In genomic region chr4:115133621-115134295, GRCm38 (mm10) we compare ENCODE assay signal across 9 mouse cellular contexts. TPM values are rescaled to one million over a fixed set of nuclear protein-coding genes. Genes with fewer than 3 reads are reported as not detected.
DNase-seq lines count a peak whose midpoint lies in the region; ATAC-seq and TF ChIP-seq lines count a peak whose summit lies in the region.
"Had no signal": no experiment of that assay in that cellular context is flagged by ENCODE, and none has a peak within 500 bp of the region (broad histone marks: within the 10 kb centered on the region; RNA-seq: fewer than 3 reads in every experiment).

Gene Cyp4x1 (minus strand): TSS chr4:115134281.

- WGBS in liver, embryonic 12.5 days (ENCODE audit: insufficient replicate concordance), result 4% methylated on average over 29 of the region's 29 CpGs
- WGBS in liver, postnatal 0 days (ENCODE audit: insufficient replicate concordance), result 2% methylated on average over 29 of the region's 29 CpGs
- under 1% methylated on average over 29 of the region's 29 CpGs for WGBS in embryonic facial prominence, embryonic 11.5 days
- under 1% methylated on average over 29 of the region's 29 CpGs for WGBS in hindbrain, postnatal 0 days
- 2% methylated on average over 29 of the region's 29 CpGs for whole genome bisulfite sequencing in limb, embryonic 14.5 days

- no peak for DNase-seq in liver, postnatal 0 days
- peak; percentile 21 for DNase-seq in embryonic facial prominence, embryonic 11.5 days (ENCODE audit: low spot score)
- peak; percentile 84 for DNase-seq in hindbrain, postnatal 0 days (ENCODE audit: low spot score)
- no peak for DNase-seq in limb, embryonic 14.5 days (ENCODE audit: low spot score)
- DNase-seq in right cerebral cortex, postnatal 4 days, result peak; percentile 89
- no peak for DNase-seq in urinary bladder, postnatal 10 days (ENCODE audit: low spot score)
- no peak for DNase-seq in gastrocnemius, adult 8-10 months (ENCODE audit: low spot score in 2 of 2)

- peaks cover 25% of the 10 kb centered on the region for H3K27me3 ChIP-seq in liver, embryonic 12.5 days (replicated peaks)
- peaks cover 17% of the 10 kb centered on the region for H3K27me3 ChIP-seq in liver, postnatal 0 days (ENCODE audit: insufficient read depth, low read length)
- H3K27me3 ChIP-seq in embryonic facial prominence, embryonic 11.5 days (ENCODE audit: control insufficient read depth, insufficient read depth, low read length), result peaks cover 11% of the 10 kb centered on the region
- no peaks in the 10 kb centered on the region for H3K27me3 ChIP-seq in hindbrain, postnatal 0 days (ENCODE audit: insufficient read depth, low read length)
- H3K27me3 ChIP-seq in limb, embryonic 14.5 days (ENCODE audit: control insufficient read depth, insufficient read depth, low read length), result peaks cover 18% of the 10 kb centered on the region; the same call in 1 of the 2 replicates

- H3K4me2 ChIP-seq in liver, embryonic 12.5 days, result peak within 1 kb of the TSS; percentile 34
- H3K4me2 ChIP-seq in liver, postnatal 0 days (ENCODE audit: low read depth, low read length), result no peak within 1 kb of the TSS
- peak within 1 kb of the TSS; percentile 43 for H3K4me2 ChIP-seq in embryonic facial prominence, embryonic 11.5 days (ENCODE audit: low read depth, low read length)
- H3K4me2 ChIP-seq in hindbrain, postnatal 0 days (ENCODE audit: low read depth, low read length), result peak within 1 kb of the TSS; percentile 74
- peak within 1 kb of the TSS; percentile 27; the same call in 1 of the 2 replicates for H3K4me2 ChIP-seq in limb, embryonic 14.5 days (replicated peaks; ENCODE audit: low read depth, low read length, severe bottlenecking)

- no peak within 1 kb of the TSS; the same call in 1 of the 2 replicates for H3K4me3 ChIP-seq in liver, embryonic 12.5 days
- no peak within 1 kb of the TSS for H3K4me3 ChIP-seq in liver, postnatal 0 days (ENCODE audit: low read depth, low read length)
- peak within 1 kb of the TSS; percentile 21 for H3K4me3 ChIP-seq in embryonic facial prominence, embryonic 11.5 days (ENCODE audit: low read depth, low read length)
- H3K4me3 ChIP-seq in hindbrain, postnatal 0 days (ENCODE audit: low read length), result peak within 1 kb of the TSS; percentile 56
- H3K4me3 ChIP-seq in limb, embryonic 14.5 days (replicated peaks; ENCODE audit: low read length), result no peak within 1 kb of the TSS; the same call in 1 of the 2 replicates
- H3K4me3 ChIP-seq: myocyte had no signal

- ATAC-seq in liver, embryonic 12.5 days, result 0 out of 2 replicates have a peak, but pooled peaks have one; percentile 37
- ATAC-seq in liver, postnatal 0 days, result no peak
- ATAC-seq in embryonic facial prominence, embryonic 11.5 days (replicated peaks; ENCODE audit: insufficient number of reproducible peaks, low FRiP score, low TSS enrichment, low read depth), result peak; percentile 76
- peak; percentile 92 for ATAC-seq in hindbrain, postnatal 0 days
- ATAC-seq in limb, embryonic 14.5 days (ENCODE audit: low FRiP score, low read depth), result no peak

- H3K36me3 ChIP-seq in liver, embryonic 12.5 days, result no peaks in the 10 kb centered on the region
- H3K36me3 ChIP-seq in liver, postnatal 0 days (replicated peaks; ENCODE audit: insufficient read depth, low read length), result no peaks in the 10 kb centered on the region
- H3K36me3 ChIP-seq in embryonic facial prominence, embryonic 11.5 days (replicated peaks; ENCODE audit: control insufficient read depth, insufficient read depth, low read depth, low read length), result no peaks in the 10 kb centered on the region
- no peaks in the 10 kb centered on the region for H3K36me3 ChIP-seq in hindbrain, postnatal 0 days (ENCODE audit: insufficient read depth, low read length)
- no peaks in the 10 kb centered on the region for H3K36me3 ChIP-seq in limb, embryonic 14.5 days (ENCODE audit: control insufficient read depth, insufficient read depth, low read length)

- TF ChIP-seq POLR2A in limb, embryonic 14.5 days (IDR thresholded peaks at IDR 0.05; ENCODE audit: borderline replicate concordance, extremely low read depth, insufficient read depth, insufficient read length), result no peak

- peaks cover 12% of the 10 kb centered on the region; the same call in 1 of the 2 replicates for H3K4me1 ChIP-seq in liver, embryonic 12.5 days
- H3K4me1 ChIP-seq in liver, postnatal 0 days (ENCODE audit: insufficient read depth), result no peaks in the 10 kb centered on the region
- H3K4me1 ChIP-seq in embryonic facial prominence, embryonic 11.5 days (ENCODE audit: control insufficient read depth, insufficient read depth, low read length), result peaks cover 4% of the 10 kb centered on the region; the same call in 1 of the 2 replicates
- H3K4me1 ChIP-seq in hindbrain, postnatal 0 days (ENCODE audit: insufficient read depth, low read length), result no peaks in the 10 kb centered on the region
- no peaks in the 10 kb centered on the region for H3K4me1 ChIP-seq in limb, embryonic 14.5 days (ENCODE audit: control insufficient read depth, insufficient read depth, low read length)

- H3K27ac ChIP-seq in liver, embryonic 12.5 days, result 0 out of 2 replicates have a peak within 1 kb of the TSS, but pooled peaks have one; percentile 20
- no peak within 1 kb of the TSS for H3K27ac ChIP-seq in liver, postnatal 0 days (ENCODE audit: low read depth)
- no peak within 1 kb of the TSS for H3K27ac ChIP-seq in embryonic facial prominence, embryonic 11.5 days (replicated peaks; ENCODE audit: low read depth, low read length)
- peak within 1 kb of the TSS; percentile 86 for H3K27ac ChIP-seq in hindbrain, postnatal 0 days
- H3K27ac ChIP-seq in limb, embryonic 14.5 days (replicated peaks; ENCODE audit: low read depth, low read length), result no peak within 1 kb of the TSS

- no peak for TF ChIP-seq CTCF in liver, postnatal 0 days (IDR thresholded peaks at IDR 0.05; ENCODE audit: low read depth)
- no peak for TF ChIP-seq CTCF in hindbrain, postnatal 0 days (IDR thresholded peaks at IDR 0.05; ENCODE audit: low read depth)

- no peaks in the 10 kb centered on the region for H3K9me3 ChIP-seq in liver, embryonic 12.5 days (replicated peaks)
- H3K9me3 ChIP-seq in liver, postnatal 0 days (ENCODE audit: low read length), result no peaks in the 10 kb centered on the region
- no peaks in the 10 kb centered on the region for H3K9me3 ChIP-seq in embryonic facial prominence, embryonic 11.5 days (replicated peaks; ENCODE audit: control insufficient read depth, low read length)
- no peaks in the 10 kb centered on the region for H3K9me3 ChIP-seq in hindbrain, postnatal 0 days (ENCODE audit: low read length)
- no peaks in the 10 kb centered on the region for H3K9me3 ChIP-seq in limb, embryonic 14.5 days (ENCODE audit: control insufficient read depth, low read length)

- H3K9ac ChIP-seq in liver, embryonic 12.5 days, result no peak within 1 kb of the TSS
- no peak within 1 kb of the TSS for H3K9ac ChIP-seq in liver, postnatal 0 days (replicated peaks)
- no peak within 1 kb of the TSS; the same call in 1 of the 2 replicates for H3K9ac ChIP-seq in embryonic facial prominence, embryonic 11.5 days (replicated peaks; ENCODE audit: low read length)
- H3K9ac ChIP-seq in hindbrain, postnatal 0 days (replicated peaks; ENCODE audit: low read length), result peak within 1 kb of the TSS; percentile 70
- no peak within 1 kb of the TSS for H3K9ac ChIP-seq in limb, embryonic 14.5 days (ENCODE audit: low read depth, low read length, severe bottlenecking)

- no peak for TF ChIP-seq EP300 in liver, postnatal 0 days (IDR thresholded peaks at IDR 0.05; ENCODE audit: low read depth)

RNA-seq across cellular contexts. Expression of gene Cyp4x1, which starts in this region (rescaled TPM):
- 0.08 and 0.14 TPM in 2 replicates for polyA plus RNA-seq in liver, embryonic 12.5 days (2016; fragmentation: Nextera tagmentation; extraction: Ambion mirVana)
- polyA plus RNA-seq in liver, postnatal 0 days (2015; fragmentation: Nextera tagmentation; extraction: Ambion mirVana), result 0.04 and 0.06 TPM in 2 replicates
- 0.42 and 0.50 TPM in 2 replicates for polyA plus RNA-seq in embryonic facial prominence, embryonic 11.5 days (2014; fragmentation: Nextera tagmentation; extraction: Ambion mirVana)
- total RNA-seq in hindbrain, postnatal 0 days (2014; rRNA removed), result 20.7 and 25.9 TPM in 2 replicates
- 9.4 and 9.7 TPM in 2 replicates for polyA plus RNA-seq in hindbrain, postnatal 0 days (2015; fragmentation: Nextera tagmentation; extraction: Ambion mirVana)
- polyA plus RNA-seq in limb, embryonic 14.5 days (2012; rRNA removed), result 0.03 TPM in 2 replicates
- 0.11 TPM in 1 of 2 replicates, not detected in the other for polyA plus RNA-seq in limb, embryonic 14.5 days (2014; fragmentation: Nextera tagmentation; extraction: Ambion mirVana)
- total RNA-seq in gastrocnemius, adult 8-10 months (2022), result not detected
- polyA plus RNA-seq: myocyte had no signal

Comparison
In these comparisons a context has a peak if more than half of its experiments do, and no peak if none do; other contexts are left out.
1. RNA of gene Cyp4x1 (total RNA-seq): 20.7 to 25.9 TPM in hindbrain, postnatal 0 days; not detected in gastrocnemius, adult 8-10 months; every median in the first group is over 10 times any median in the second.
2. Peak in ATAC-seq, H3K27ac ChIP-seq and H3K4me2 ChIP-seq in liver, embryonic 12.5 days; RNA of the gene not detected or under 1 TPM.
3. Peak in DNase-seq, ATAC-seq, H3K4me3 ChIP-seq and H3K4me2 ChIP-seq in embryonic facial prominence, embryonic 11.5 days; RNA of the gene not detected or under 1 TPM.
4. DNase-seq: peak in hindbrain, postnatal 0 days (single experiment) and right cerebral cortex, postnatal 4 days (single experiment); none in liver, postnatal 0 days (single experiment), limb, embryonic 14.5 days (single experiment), urinary bladder, postnatal 10 days (single experiment) and gastrocnemius, adult 8-10 months (0 of 2).